Mouse (Mus musculus): ENCODE measurements around the gene Ndufb10.

Gene Ndufb10

GRCm38 (mm10) chr17:24706982-24707800, 17.1 kb downstream of the Ndufb10 start, which contains the start of gene Tbl3:
Tbl3 (minus strand) TSS chr17:24707660.
- peak; percentile 96 for DNase-seq

GRCm38 (mm10) chr17:24705821-24706220, 18.5 kb downstream of the Ndufb10 start:
- no peak for DNase-seq

GRCm38 (mm10) chr17:24701251-24701650, 23.0 kb downstream of the Ndufb10 start:
- DNase-seq: no peak

GRCm38 (mm10) chr17:24699473-24699872, 24.8 kb downstream of the Ndufb10 start:
- DNase-seq: no peak

GRCm38 (mm10) chr17:24698715-24699114, 25.6 kb downstream of the Ndufb10 start:
- no peak for DNase-seq

- DNase-seq: no peak
These were observed 26.3 kb downstream of the Ndufb10 start for GRCm38 (mm10) chr17:24697985-24698384.

GRCm38 (mm10) chr17:24696011-24696697, 28.1 kb downstream of the Ndufb10 start, which contains the start of the genes Gfer and Noxo1:
Gfer (minus strand) TSS chr17:24696156.
Noxo1 (plus strand) TSS chr17:24696234.
- DNase-seq: peak; percentile 91

GRCm38 (mm10) chr17:24695326-24696010, 28.8 kb downstream of the Ndufb10 start:
- DNase-seq: no peak

GRCm38 (mm10) chr17:24692385-24692784, 31.9 kb downstream of the Ndufb10 start:
- DNase-seq: no peak

GRCm38 (mm10) chr17:24689251-24690081, 34.8 kb downstream of the Ndufb10 start, which contains the start of gene Syngr3:
Syngr3 (minus strand) TSS chr17:24689955.
- DNase-seq: no peak

- DNase-seq: no peak
These were observed 36.7 kb downstream of the Ndufb10 start for GRCm38 (mm10) chr17:24687599-24687998.

GRCm38 (mm10) chr17:24687146-24687595, 37.1 kb downstream of the Ndufb10 start:
- peak; percentile 74 for DNase-seq

GRCm38 (mm10) chr17:24686514-24686913, 37.8 kb downstream of the Ndufb10 start:
- DNase-seq: peak; percentile 72

GRCm38 (mm10) chr17:24677500-24678080, 46.7 kb downstream of the Ndufb10 start:
- DNase-seq: no peak

GRCm38 (mm10) chr17:24676877-24677276, 47.4 kb downstream of the Ndufb10 start:
- DNase-seq: no peak

GRCm38 (mm10) chr17:24676187-24676586, 48.1 kb downstream of the Ndufb10 start:
- peak; percentile 91 for DNase-seq

- no peak for DNase-seq
These were observed 50.0 kb downstream of the Ndufb10 start for GRCm38 (mm10) chr17:24674277-24674676.

GRCm38 (mm10) chr17:24672141-24672540, 52.1 kb downstream of the Ndufb10 start:
- peak; percentile 87 for DNase-seq
